Mouse (Mus musculus): ENCODE data around the gene Gm21860. TPM values are rescaled to one million over a fixed set of nuclear protein-coding genes. Genes with fewer than 3 reads are reported as not detected.
"Not testable (repeated sequence)": the region's sequence is repeated elsewhere in the genome, so short reads cannot be mapped to it uniquely, and the experiment has no call there.

Gene Gm21860
- polyA plus RNA-seq, 1 experiment from 2014 or later: not detected

- 73% methylated on average over 28 of the region's 28 CpGs for WGBS
- not testable (repeated sequence) for H3K27ac ChIP-seq; H3K4me1 ChIP-seq; H3K9ac ChIP-seq; H3K27me3 ChIP-seq (replicated peaks); H3K4me2 ChIP-seq (replicated peaks)
- 0 out of 2 replicates have a peak, but pooled peaks have one; percentile 14 for ATAC-seq (ENCODE audit: low FRiP score, low read depth)
- H3K9me3 ChIP-seq: peaks cover 41% of the 10 kb centered on the region
- H3K4me3 ChIP-seq: 0 out of 2 replicates have a peak overlapping the region, but pooled peaks have one; percentile 0
- H3K36me3 ChIP-seq: peaks cover 38% of the 10 kb centered on the region
Observed at GRCm38 (mm10) chrY:90738841-90739530, 15.6 kb downstream of the Gm21860 start.

GRCm38 (mm10) chrY:90738431-90738680 is 16.3 kb downstream of the Gm21860 start:
- Histone ChIP-seq H3K9me3 (peaks cover 41% of the 10 kb centered on the region), H3K9ac (no peak overlapping the region), H3K36me3 (peaks cover 38% of the 10 kb centered on the region), H3K4me1 (no peaks in the 10 kb centered on the region), H3K27me3 (replicated peaks) (no peaks in the 10 kb centered on the region), H3K4me2 (replicated peaks) (no peak overlapping the region), H3K27ac (no peak overlapping the region), H3K4me3 (no peak overlapping the region)
- ATAC-seq (ENCODE audit: low FRiP score, low read depth): no peak
- WGBS: 74% methylated on average over 1 of the region's 1 CpGs

DNA sequence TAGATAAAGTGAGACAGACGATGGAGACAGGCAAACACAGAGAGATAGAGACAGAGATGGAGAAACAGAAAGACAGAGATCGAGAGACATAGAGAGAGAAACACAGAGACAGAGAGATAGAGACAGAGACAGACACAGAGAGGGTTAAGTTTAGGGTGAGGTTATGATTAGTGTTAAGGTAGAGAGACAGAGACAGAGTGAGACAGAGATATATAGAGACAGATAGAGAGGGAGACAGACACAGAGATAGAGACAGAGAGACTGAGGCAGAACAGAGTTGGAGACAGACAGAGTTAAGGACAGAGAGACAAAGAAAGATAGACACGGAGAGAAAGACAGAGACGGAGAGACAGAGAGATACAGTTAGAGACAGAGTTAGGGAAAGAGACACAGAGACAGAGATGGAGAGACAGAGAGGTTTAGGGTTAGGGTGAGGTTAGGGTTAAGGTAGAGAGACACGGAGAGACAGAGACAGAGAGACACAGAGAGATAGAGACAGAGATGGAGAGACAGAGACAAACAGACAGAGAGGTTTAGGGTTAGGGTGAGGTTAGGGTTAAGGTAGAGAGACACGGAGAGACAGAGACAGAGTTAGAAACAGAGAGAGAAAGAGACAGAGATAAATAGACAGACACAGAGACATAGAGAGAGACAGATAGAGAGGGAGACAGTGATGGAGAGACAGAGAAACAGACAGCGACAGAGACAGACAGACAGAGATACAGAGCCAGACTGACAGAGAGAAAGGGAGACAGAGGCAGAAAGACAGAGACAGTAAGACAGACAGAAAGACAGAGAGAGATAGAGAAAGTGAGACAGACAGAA is 16.8 kb downstream of the Gm21860 start:
- Histone ChIP-seq H3K27ac (no peak overlapping the region), H3K36me3 (peaks cover 36% of the 10 kb centered on the region), H3K4me3 (no peak overlapping the region), H3K9me3 (peaks cover 40% of the 10 kb centered on the region), H3K27me3 (replicated peaks) (no peaks in the 10 kb centered on the region), H3K9ac (no peak overlapping the region), H3K4me1 (no peaks in the 10 kb centered on the region), H3K4me2 (replicated peaks) (no peak overlapping the region)
- WGBS: 69% methylated on average over 4 of the region's 7 CpGs
- ATAC-seq (ENCODE audit: low FRiP score, low read depth): no peak

- ATAC-seq (ENCODE audit: low FRiP score, low read depth); H3K4me2 ChIP-seq (replicated peaks); H3K27ac ChIP-seq; H3K9ac ChIP-seq; H3K27me3 ChIP-seq (replicated peaks); H3K4me1 ChIP-seq; H3K4me3 ChIP-seq: not testable (repeated sequence)
- Histone ChIP-seq H3K36me3 (peaks cover 22% of the 10 kb centered on the region), H3K9me3 (peaks cover 25% of the 10 kb centered on the region)
- 81% methylated on average over 6 of the region's 9 CpGs for WGBS
Observed at GRCm38 (mm10) chrY:90736217-90737000, 18.2 kb downstream of the Gm21860 start.

DNA sequence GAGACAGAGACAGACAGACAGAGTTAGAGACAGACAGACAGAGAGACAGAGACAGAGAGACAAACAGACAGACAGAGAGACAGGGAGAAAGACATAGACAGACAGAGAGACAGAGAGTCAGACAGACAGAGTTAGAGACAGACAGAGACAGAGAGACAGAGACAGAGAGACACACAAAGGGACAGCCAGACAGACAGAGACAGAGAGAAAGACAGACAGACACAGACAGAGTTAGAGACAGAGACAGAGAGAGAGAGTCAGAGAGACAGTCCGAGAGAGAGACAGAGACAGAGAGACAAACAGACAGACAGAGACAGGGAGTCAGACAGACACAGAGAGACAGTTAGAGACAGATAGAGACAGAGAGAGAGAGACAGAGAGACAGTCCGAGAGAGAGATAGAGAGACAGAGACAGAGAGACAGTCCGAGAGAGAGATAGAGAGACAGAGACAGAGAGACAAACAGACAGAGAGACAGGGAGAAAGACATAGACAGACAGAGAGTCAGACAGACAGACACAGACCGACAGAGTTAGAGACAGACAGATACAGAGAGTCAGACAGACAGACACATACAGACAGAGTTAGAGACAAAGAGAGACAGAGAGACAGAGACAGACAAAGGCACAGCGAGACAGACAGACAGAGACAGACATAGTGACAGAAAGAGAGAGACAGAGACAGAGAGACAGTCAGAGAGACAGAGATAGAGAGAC is 19.3 kb downstream of the Gm21860 start:
- not testable (repeated sequence) for ATAC-seq (ENCODE audit: low FRiP score, low read depth); H3K4me2 ChIP-seq (replicated peaks)
- 75% methylated on average over 5 of the region's 5 CpGs for WGBS

DNA sequence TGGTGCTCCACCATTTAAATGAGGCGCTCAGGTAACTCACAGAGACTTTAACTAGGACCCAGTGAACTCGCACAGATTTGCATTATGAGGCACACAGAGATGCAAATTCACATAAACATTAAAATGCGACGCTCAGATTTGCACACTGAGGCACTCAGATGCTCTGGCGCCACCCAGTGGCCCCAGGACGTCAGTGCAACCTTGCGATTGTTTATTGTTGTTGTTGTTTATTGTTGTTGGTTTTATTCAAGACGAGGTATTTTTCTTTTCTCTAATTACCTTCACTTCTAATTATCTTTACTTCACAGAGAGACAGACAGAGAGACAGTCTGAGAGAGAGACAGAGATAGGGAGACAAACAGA is 20.3 kb downstream of the Gm21860 start:
- H3K4me2 ChIP-seq (replicated peaks); H3K4me3 ChIP-seq; H3K27me3 ChIP-seq (replicated peaks); H3K4me1 ChIP-seq; H3K9me3 ChIP-seq; H3K27ac ChIP-seq; H3K9ac ChIP-seq; ATAC-seq (ENCODE audit: low FRiP score, low read depth); H3K36me3 ChIP-seq: not testable (repeated sequence)
- WGBS: 63% methylated on average over 8 of the region's 8 CpGs

More for the DNA sequence above, 19.3 kb downstream of the Gm21860 start:
- H3K9ac ChIP-seq; H3K4me3 ChIP-seq; H3K4me1 ChIP-seq; H3K27ac ChIP-seq; H3K27me3 ChIP-seq (replicated peaks): not testable (repeated sequence)
- H3K9me3 ChIP-seq: peaks cover 19% of the 10 kb centered on the region
- peaks cover 18% of the 10 kb centered on the region for H3K36me3 ChIP-seq

DNA sequence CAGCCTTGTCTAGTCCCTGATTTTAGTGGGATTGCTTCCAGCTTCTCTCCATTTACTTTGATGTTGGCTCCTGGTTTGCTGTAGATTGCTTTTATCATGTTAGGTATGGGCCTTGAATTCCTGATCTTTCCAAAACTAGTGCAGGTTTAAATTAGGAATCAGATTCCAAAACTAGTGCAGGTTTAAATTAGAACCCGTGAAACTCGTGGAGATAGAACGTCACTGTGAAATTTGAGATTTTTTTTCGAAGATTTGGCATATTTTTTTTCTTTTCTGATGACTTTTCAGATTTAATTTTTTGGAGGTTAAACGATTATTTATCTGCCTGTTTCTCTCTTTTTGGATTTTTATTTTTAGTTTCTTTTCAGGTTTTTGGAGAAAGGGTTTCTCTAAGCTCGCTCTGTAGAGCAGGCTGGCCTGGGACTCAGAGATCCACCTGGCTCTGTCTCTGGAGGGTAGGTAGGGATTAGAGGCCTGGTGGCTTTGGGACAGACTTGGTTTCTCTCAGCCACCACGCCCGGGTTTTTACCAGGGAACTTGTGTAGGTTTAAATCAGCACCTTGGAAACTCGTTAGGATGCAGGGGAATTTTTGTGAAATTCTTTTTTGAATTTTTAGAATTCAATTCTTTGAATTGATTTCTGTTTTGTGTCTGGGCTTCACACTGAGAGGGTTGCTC is 20.8 kb downstream of the Gm21860 start:
- not testable (repeated sequence) for H3K9ac ChIP-seq; H3K36me3 ChIP-seq; H3K27me3 ChIP-seq (replicated peaks); H3K9me3 ChIP-seq; ATAC-seq (ENCODE audit: low FRiP score, low read depth); H3K4me3 ChIP-seq; H3K4me1 ChIP-seq; H3K27ac ChIP-seq; H3K4me2 ChIP-seq (replicated peaks)
- 79% methylated on average over 9 of the region's 9 CpGs for WGBS

- not testable (repeated sequence) for H3K27ac ChIP-seq; H3K4me2 ChIP-seq (replicated peaks); H3K9me3 ChIP-seq; H3K27me3 ChIP-seq (replicated peaks); H3K9ac ChIP-seq; H3K36me3 ChIP-seq; H3K4me1 ChIP-seq; ATAC-seq (ENCODE audit: low FRiP score, low read depth); H3K4me3 ChIP-seq
- 60% methylated on average over 10 of the region's 10 CpGs for WGBS
Observed at GRCm38 (mm10) chrY:90732101-90732542, 22.5 kb downstream of the Gm21860 start.

DNA sequence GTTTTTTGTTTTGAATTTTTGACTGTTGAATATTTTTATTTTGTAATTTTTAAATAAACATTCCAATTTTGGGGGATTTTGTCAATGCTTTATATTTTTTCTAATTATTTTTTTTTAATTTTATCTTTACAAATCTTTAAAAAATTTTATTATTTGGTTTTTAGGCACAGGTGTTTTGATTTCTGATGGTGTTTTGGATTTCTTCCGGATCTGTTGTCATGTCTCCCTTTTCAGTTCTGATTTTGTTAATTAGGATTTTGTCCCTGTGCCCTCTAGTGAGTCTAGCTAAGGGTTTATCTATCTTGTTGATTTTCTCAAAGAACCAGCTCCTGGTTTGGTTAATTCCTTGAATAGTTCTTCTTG is 23.0 kb downstream of the Gm21860 start:
- H3K27ac ChIP-seq; H3K4me2 ChIP-seq (replicated peaks); H3K9me3 ChIP-seq; H3K9ac ChIP-seq; H3K4me3 ChIP-seq; H3K36me3 ChIP-seq; H3K4me1 ChIP-seq; ATAC-seq (ENCODE audit: low FRiP score, low read depth); H3K27me3 ChIP-seq (replicated peaks): not testable (repeated sequence)
- 64% methylated on average over 1 of the region's 1 CpGs for WGBS

GRCm38 (mm10) chrY:90730908-90731592 is 23.6 kb downstream of the Gm21860 start:
- H3K9me3 ChIP-seq; H3K4me3 ChIP-seq; H3K27ac ChIP-seq; H3K36me3 ChIP-seq; H3K4me1 ChIP-seq; H3K27me3 ChIP-seq (replicated peaks); H3K4me2 ChIP-seq (replicated peaks); H3K9ac ChIP-seq: not testable (repeated sequence)
- peak; percentile 84; the same call in 1 of the 2 replicates for ATAC-seq (ENCODE audit: low FRiP score, low read depth)
- WGBS: 65% methylated on average over 18 of the region's 20 CpGs

GRCm38 (mm10) chrY:90729816-90730303 is 24.8 kb downstream of the Gm21860 start:
- 69% methylated on average over 12 of the region's 12 CpGs for WGBS
- not testable (repeated sequence) for H3K4me3 ChIP-seq; ATAC-seq (ENCODE audit: low FRiP score, low read depth); H3K4me1 ChIP-seq; H3K4me2 ChIP-seq (replicated peaks); H3K36me3 ChIP-seq; H3K9ac ChIP-seq; H3K27ac ChIP-seq; H3K27me3 ChIP-seq (replicated peaks); H3K9me3 ChIP-seq

Measured in neural tube, embryonic 12.5 days (tissue).